Mouse (Mus musculus) bone marrow macrophage, adult 2 months (primary cell): ENCODE data around the gene Gm28051.

Experiments used
- CTCF ChIP-seq: IDR thresholded peaks from 2 replicates; pipeline ENCODE4 v1.5.1; 2012; ENCODE audit warnings: low read depth, mild to moderate bottlenecking, low read length, moderate library complexity
- POLR2A ChIP-seq: IDR thresholded peaks from 2 replicates; pipeline ENCODE4 v1.6.1; 2012; ENCODE audit warnings: mild to moderate bottlenecking, low read depth, low read length, borderline replicate concordance

DNA sequence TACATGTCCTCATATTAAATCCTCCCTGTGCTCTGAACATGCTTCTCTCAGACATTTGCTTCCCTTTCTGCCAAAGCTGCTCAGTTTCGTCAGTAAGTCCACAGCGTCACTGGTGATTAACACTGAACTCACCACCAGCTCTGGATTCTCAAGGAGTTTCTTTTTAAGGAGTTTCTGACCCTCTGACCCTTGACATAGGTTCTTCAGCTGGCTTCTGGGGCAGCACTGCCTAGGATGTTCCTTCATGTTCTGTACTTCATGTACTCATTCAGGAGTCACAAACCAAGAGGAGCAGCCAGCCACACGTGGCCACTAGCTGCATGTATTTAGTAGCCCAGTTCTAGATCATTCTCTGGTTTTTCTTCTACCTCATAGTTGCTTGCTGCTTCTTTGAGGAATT lies 9.3 kb downstream of the Gm28051 start:
- no peak for TF ChIP-seq CTCF
- TF ChIP-seq POLR2A = no peak
